Mouse (Mus musculus) layer of hippocampus, adult 9-11 months (tissue): ENCODE measurements around the gene Ncstn.

Source experiments
- DNase-seq: peaks from one replicate; pipeline ENCODE4 v3.0.0; 2022

Ncstn gene

DNA sequence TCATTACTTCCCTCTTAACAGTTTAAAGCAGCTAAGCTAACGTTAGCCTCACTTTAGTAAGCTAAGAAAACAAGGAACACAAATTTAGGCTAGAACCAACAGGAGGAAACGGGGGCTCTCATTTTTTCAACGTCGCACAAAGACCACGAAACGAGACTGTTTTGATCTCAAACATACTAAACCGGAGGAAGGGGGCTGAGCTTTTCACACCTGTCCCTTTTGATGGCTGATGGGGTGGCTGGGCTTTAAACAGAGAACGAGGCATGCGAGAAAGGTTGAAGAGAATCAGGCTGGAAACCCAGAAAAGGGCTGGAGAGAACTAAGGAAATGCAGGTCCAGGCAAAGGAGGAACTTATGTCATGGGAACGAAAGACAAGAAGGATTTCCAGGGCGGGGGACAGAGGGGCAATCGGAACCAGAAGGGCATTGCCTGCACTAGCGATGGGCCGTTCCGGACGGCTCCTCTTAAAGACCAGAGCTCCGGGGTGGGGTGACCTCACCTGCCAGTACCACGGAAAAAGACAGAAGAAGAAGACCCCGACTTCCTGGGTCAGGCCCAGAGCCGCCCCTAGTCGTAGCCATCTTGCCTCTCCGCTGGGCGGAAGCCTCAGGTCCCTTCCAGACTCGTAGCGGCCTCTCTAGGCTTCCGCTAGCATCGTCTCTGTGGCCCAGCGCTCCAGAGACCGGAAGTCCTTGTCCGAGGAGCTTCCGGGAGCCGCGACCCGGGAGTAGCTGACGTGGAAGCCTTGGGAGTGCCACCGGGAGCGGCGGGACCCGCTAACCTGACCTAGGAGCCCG is at the start of gene Ncstn, which contains the start of gene Copa:
TSS of gene Ncstn (minus strand) at position 695 of the 798 bp plus-strand sequence.
TSS of gene Copa (plus strand) at position 429 of the 798 bp plus-strand sequence.
- DNase-seq: peak; percentile 94

DNA sequence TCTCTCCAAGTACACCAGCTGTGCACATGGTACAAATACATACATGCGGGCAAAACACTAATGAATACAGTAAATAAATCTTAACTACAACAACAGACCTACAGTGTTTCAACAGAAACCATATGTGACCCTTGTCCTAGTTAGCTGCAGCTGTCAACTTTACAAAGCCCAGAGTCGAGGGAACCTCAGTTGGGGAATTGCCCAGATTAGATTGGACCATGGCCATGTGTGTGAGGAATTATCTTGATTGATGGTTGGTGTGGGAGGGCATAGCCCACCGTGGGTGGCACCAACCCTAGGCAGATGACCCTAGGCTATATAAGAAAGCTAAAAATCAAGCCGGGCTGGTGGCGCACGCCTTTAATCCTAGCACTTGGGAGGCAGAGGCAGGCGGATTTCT is 49.7 kb upstream of the Ncstn start:
- no peak for DNase-seq

DNA sequence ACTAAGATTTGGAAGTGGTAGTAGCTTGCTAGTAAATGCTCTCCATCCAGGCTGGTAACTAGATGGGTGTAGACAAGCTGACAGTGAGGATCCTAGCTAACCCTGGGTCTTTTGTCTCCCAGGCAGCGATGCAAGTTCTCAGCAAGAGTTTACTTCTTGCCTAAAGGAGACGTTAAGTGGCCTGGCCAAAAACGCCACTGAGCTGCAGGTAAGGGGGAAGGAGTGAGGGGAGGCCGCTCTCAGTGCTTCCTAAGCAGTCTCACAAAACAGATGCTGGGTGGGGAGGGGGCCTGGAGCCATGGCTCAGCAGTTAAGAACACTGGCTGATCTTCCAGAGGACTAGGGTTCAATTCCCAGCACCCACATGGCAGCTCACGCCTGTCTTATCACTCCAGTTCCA is 47.2 kb upstream of the Ncstn start:
- no peak for DNase-seq

- no peak for DNase-seq
Observed at GRCm38 (mm10) chr1:172129108-172129507, 46.5 kb upstream of the Ncstn start.

- DNase-seq: no peak
Observed at GRCm38 (mm10) chr1:172128563-172128962, 46.0 kb upstream of the Ncstn start.

DNA sequence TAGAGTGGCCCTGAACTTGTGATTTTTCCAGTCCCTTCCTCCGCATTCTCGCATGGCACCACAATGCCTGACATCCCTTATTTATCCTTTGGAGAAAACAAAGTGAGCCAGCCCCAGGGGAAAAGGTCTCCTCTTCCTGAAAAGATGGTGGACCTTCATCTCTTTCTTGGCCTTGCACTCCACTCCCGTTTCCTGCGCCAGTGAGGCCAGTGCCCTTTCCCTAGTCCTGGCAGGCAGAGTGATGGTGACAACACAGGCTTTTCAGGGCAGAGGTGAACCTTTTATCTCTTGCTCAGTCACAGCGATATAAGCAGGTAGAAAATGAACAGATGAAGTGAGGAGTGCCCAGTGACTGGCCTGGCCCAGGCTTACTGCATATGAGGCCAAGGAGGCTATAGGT is 44.9 kb upstream of the Ncstn start:
- no peak for DNase-seq

- DNase-seq: peak; percentile 70
Observed at GRCm38 (mm10) chr1:172126376-172127347, 44.1 kb upstream of the Ncstn start, which contains the start of gene Pex19. Gene Pex19 (plus strand): TSS chr1:172126755.

DNA sequence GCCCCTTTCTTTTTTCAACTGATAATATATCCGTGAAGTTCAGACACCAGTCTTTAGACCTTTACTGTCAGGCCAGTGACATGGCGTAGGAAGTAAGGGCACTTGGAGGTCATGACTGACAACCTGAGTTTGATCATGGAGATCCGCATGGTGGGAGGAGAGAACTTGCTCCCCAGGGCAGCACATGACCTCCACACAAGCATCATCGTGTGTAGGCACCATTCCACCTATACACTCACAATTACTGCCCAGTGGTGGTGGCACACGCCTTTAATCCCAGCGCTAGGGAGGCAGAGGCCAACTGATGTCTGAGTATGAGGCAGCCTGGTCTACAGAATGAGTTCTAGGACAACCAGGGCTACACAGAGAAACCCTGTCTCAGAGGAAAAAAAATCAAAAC is 42.0 kb upstream of the Ncstn start:
- no peak for DNase-seq

DNA sequence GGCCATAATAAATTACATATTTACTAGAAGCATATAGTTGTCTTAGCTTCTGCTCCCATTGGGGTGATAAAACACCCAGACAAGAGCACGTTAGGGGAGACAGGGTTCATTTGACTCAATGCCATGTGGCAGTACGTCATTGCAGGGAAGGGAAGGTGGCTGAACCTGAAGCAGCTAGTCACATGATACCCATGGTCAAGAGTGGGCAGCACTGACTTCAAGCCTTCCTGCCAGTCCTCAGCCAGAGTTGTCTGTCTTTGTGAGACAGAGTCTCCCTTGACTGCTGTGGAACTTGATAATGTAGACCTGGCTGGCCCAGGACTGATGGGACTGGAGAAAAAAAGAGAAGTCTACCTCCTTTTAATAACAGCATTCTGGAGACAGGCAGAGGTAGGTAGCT is 40.1 kb upstream of the Ncstn start:
- DNase-seq: no peak

DNA sequence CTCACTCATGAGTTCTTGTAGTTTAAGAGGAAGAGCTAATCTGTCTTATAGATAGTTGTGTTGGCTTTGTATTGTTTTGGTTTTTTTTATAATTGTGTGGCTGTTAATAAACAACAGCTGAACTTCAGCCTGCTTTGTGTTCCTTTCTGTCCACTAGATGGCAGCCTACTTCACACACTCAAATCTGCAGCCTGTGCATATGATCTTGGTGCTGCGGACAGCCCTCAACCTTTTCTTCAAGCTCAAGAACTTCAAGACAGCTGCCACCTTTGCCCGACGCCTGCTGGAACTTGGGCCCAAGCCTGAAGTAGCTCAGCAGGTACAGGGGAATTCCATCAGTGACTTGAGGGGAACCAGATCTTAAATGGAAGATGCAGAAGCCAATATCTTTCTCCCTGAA is 37.1 kb upstream of the Ncstn start:
- DNase-seq: peak; percentile 44

DNA sequence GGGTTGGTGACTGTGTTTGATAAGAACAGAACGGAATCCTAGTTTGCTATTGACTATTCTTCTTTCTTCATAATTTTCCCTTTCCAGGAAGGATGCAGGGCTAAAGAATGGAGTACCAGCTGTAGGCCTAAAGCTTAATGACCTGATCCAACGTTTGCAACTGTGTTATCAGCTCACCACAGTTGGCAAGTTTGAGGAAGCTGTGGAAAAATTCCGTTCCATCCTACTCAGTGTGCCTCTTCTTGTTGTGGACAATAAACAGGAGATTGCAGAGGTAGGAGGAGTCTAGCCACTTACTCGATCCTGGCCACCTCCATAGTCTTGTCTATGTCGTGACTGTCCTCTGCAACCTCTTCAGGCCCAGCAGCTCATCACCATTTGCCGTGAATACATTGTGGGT is 36.5 kb upstream of the Ncstn start:
- no peak for DNase-seq

GRCm38 (mm10) chr1:172116948-172117347 is 34.4 kb upstream of the Ncstn start:
- peak; percentile 27 for DNase-seq

DNA sequence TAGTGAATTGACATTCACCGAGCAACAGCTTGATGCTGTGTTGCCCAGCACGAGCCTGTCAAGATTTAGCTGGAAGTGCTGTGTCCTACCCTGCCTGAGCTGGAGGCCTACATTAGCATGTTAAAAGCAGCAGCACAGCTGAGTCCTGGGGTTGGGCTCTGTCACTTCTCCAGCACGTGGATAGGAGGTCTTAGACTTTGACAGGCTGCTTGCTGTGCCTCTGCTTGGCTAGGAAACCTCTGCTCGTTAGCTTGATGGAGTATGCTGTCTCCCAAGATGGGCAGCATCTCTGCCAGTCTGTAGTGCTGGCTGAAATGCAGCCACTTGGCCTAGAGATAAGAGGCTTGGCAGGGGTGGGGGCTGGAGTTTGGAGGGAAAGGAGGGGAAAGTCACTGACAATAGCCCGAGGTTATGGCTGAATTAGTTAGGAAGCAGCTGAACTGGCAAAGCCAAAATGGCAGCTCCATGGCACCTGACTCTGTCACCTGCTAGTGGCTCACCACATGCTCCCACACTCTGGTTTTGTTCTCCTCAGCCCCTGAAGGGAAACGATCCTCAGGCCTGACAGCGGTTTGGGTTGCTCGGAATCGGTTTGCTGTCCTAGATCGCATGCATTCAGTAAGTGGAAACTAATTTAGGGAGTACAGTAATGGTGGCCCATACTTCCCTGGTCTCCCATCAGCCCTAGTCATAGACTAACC is 25.3 kb upstream of the Ncstn start:
- DNase-seq: no peak

GRCm38 (mm10) chr1:172105101-172105500 is 22.5 kb upstream of the Ncstn start:
- DNase-seq: no peak

- no peak for DNase-seq
Observed at GRCm38 (mm10) chr1:172103619-172104018, 21.0 kb upstream of the Ncstn start.

DNA sequence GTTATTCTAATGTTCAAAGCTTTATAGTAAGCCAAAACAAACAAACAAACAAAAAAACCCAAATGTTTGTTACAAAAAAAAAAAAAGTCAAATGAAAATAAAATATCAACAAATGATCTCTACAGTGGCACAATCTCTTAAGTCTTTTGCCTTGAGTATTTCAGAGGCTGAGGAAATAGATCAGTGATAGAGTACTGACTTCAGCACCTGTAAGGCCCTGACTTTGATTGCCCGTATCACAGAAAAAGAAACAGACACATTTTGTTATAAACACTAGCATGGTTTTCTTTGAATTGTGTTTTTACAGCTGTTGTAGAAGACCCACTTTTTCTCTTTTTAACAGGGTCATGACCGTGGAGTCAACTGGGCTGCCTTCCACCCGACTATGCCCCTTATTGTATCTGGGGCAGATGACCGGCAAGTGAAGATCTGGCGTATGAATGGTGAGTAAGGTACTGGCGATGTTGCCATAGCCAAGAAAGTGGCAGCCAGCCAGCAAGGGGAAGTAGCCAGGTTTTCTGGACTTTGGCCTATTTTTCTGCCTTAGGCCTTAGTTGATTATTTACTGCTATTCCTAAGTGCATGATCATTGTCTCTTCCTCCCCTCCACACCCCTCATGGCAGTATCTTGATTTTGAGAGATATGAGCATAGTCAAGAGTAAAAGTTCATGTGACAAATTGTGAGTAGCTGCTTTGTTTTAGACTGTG is 16.9 kb upstream of the Ncstn start:
- no peak for DNase-seq

DNA sequence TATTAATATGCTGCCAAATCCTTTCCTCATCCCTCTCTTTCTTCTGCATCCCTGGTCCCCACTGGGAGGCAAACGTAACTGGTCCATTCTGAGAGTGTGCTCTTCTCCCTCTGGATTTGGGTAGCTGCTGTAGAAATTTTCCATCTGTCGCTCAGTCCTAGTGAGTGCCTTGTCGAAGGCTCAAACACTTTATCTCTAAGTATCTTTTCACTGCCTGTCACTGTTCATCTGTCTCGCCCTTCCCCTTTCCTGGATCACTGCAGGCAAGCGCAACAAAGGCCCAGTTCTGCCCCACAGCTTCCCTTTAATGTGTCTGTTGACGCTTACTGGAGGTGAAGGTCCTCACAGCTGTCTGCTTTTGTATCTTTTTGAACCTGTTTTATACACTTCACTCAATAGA is 12.6 kb upstream of the Ncstn start:
- no peak for DNase-seq

DNA sequence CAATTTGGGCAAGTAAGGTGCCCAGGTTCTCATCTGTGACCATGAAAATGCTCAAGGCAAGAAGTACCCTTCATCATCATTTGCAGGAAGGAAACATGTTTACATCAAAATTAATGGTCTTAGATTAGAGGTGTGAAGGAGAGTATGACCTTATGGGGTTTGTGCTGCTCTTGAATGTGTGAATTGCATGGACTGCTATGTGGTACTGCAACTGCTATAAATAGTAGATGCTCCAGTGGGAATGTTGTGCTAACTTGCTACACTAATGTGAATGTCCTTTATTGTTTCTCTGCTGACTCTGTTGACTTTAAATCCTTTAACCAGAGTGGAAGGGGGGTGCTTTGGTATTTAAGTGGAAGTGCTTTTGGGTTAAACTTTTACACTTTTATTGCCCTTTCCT is 11.7 kb upstream of the Ncstn start:
- no peak for DNase-seq

- no peak for DNase-seq
Observed at GRCm38 (mm10) chr1:172093522-172093921, 10.9 kb upstream of the Ncstn start.

GRCm38 (mm10) chr1:172082899-172083445 is 377 bp upstream of the Ncstn start:
- no peak for DNase-seq

GRCm38 (mm10) chr1:172077981-172078380 is 4.6 kb downstream of the Ncstn start:
- DNase-seq: no peak

DNA sequence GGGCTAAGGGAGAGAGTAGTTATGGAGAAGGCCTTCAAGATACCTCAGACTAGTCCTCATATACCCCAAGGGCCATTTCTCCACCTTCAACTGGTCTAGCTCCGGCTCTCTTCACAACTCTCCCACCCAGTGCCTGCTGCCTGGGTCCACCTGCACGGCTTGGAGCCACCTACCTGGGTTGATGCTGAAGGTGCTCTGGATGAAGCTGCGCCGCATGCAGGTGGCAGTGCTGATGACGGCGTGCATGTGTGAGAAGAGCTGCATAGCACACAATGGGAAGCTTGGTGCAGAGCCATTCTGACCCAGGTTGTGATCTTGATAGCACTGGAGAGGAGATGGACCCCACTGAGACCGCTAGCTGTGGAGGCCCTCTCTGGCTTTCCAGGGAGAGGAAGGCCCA is 10.0 kb downstream of the Ncstn start:
- DNase-seq: no peak
